Mouse (Mus musculus) urinary bladder, postnatal 25 days (tissue): ENCODE data around the gene Olfr221.
A peak's percentile ranks its signal among the peaks of the same experiment; 100 is the strongest.
"Not testable (repeated sequence)": the region's sequence is repeated elsewhere in the genome, so short reads cannot be mapped to it uniquely, and the experiment has no call there.

Experiments
- DNase-seq: peaks from one replicate; pipeline ENCODE4 v3.0.0; 2022; ENCODE audit warnings: low spot score

The Olfr221 gene

GRCm38 (mm10) chr14:52042359-52042758 is at the start of gene Olfr221:
Gene Olfr221, minus strand, starts transcription at chr14:52042459.
- DNase-seq, result not testable (repeated sequence)

- DNase-seq, result no peak
These were observed 40.8 kb upstream of the Olfr221 start for GRCm38 (mm10) chr14:52083083-52083482.

GRCm38 (mm10) chr14:52071599-52072137 is 29.4 kb upstream of the Olfr221 start:
- no peak for DNase-seq

- no peak for DNase-seq
These were observed 23.9 kb upstream of the Olfr221 start for GRCm38 (mm10) chr14:52066135-52066534.

GRCm38 (mm10) chr14:52061798-52062197 is 19.5 kb upstream of the Olfr221 start:
- DNase-seq, result no peak

GRCm38 (mm10) chr14:52060800-52061199 is 18.5 kb upstream of the Olfr221 start:
- DNase-seq, result no peak

- no peak for DNase-seq
These were observed 17.7 kb upstream of the Olfr221 start for GRCm38 (mm10) chr14:52059982-52060381.

- DNase-seq, result not testable (repeated sequence)
These were observed 10.5 kb upstream of the Olfr221 start for GRCm38 (mm10) chr14:52052720-52053119.

- no peak for DNase-seq
These were observed 3.8 kb upstream of the Olfr221 start for GRCm38 (mm10) chr14:52045966-52046565.

GRCm38 (mm10) chr14:52044901-52045678 is 2.8 kb upstream of the Olfr221 start:
- no peak for DNase-seq

- DNase-seq, result no peak
These were observed 1.2 kb upstream of the Olfr221 start for GRCm38 (mm10) chr14:52043446-52043845.

GRCm38 (mm10) chr14:52039332-52039731 is 2.9 kb downstream of the Olfr221 start:
- DNase-seq, result no peak

- DNase-seq, result no peak
These were observed 6.3 kb downstream of the Olfr221 start for GRCm38 (mm10) chr14:52035926-52036325.

GRCm38 (mm10) chr14:52026342-52026741 is 15.9 kb downstream of the Olfr221 start:
- no peak for DNase-seq

GRCm38 (mm10) chr14:52024133-52024532 is 18.1 kb downstream of the Olfr221 start:
- no peak for DNase-seq

- peak; percentile 83 for DNase-seq
These were observed 19.4 kb downstream of the Olfr221 start for GRCm38 (mm10) chr14:52022709-52023459.

- no peak for DNase-seq
These were observed 20.0 kb downstream of the Olfr221 start for GRCm38 (mm10) chr14:52022244-52022708.

GRCm38 (mm10) chr14:52021568-52022212 is 20.6 kb downstream of the Olfr221 start:
- no peak for DNase-seq

- no peak for DNase-seq
These were observed 21.1 kb downstream of the Olfr221 start for GRCm38 (mm10) chr14:52021138-52021529.

GRCm38 (mm10) chr14:52020486-52021137 is 21.6 kb downstream of the Olfr221 start, which contains the start of gene Zfp219:
Gene Zfp219, minus strand, starts transcription at chr14:52020733.
- peak; percentile 64 for DNase-seq
